Mouse (Mus musculus): ENCODE measurements around the gene Zfp995.
A peak's percentile ranks its signal among the peaks of the same experiment; 100 is the strongest.
"Not testable (repeated sequence)": the region's sequence is repeated elsewhere in the genome, so short reads cannot be mapped to it uniquely, and the experiment has no call there.

Gene Zfp995

GRCm38 (mm10) chr17:21909456-21910052, at the start of gene Zfp995:
TSS of gene Zfp995 (minus strand) at chr17:21909926.
- peak; percentile 22 for DNase-seq (ENCODE audit: extremely low read depth, low read depth)

GRCm38 (mm10) chr17:21909039-21909438, 687 bp downstream of the Zfp995 start:
- DNase-seq (ENCODE audit: extremely low read depth, low read depth): no peak

GRCm38 (mm10) chr17:21871256-21871655, 38.5 kb downstream of the Zfp995 start:
- no peak for DNase-seq (ENCODE audit: extremely low read depth, low read depth)

- DNase-seq (ENCODE audit: extremely low read depth, low read depth): not testable (repeated sequence)
These were observed 63.5 kb downstream of the Zfp995 start for GRCm38 (mm10) chr17:21846322-21846582.

GRCm38 (mm10) chr17:21845545-21846321, 64.0 kb downstream of the Zfp995 start, which contains the start of gene Zfp820:
TSS of gene Zfp820 (minus strand) at chr17:21845772.
- DNase-seq (ENCODE audit: extremely low read depth, low read depth): no peak

GRCm38 (mm10) chr17:21838510-21838909, 71.2 kb downstream of the Zfp995 start:
- no peak for DNase-seq (ENCODE audit: extremely low read depth, low read depth)
